Mouse (Mus musculus) layer of hippocampus, postnatal 14 days (tissue): ENCODE results near the gene Tsg101. TPM values are rescaled to one million over a fixed set of nuclear protein-coding genes. Genes with fewer than 3 reads are reported as not detected.

Experiments used
- DNase-seq, 2 experiments: peaks; one replicate each; pipeline ENCODE4 v3.0.0; 2021 to 2022; ENCODE audit warnings: low spot score in 2 of 2, mixed read lengths in 1 of 2
- total RNA-seq, 2 experiments: library from RNA; stranded (reverse); gene quantifications; 2 replicates each; pipeline ENCODE4 v1.2.3; 2021

Gene Tsg101
- total RNA-seq, 2 experiments from 2014 or later, result 71.9 to 80.3 TPM

DNA sequence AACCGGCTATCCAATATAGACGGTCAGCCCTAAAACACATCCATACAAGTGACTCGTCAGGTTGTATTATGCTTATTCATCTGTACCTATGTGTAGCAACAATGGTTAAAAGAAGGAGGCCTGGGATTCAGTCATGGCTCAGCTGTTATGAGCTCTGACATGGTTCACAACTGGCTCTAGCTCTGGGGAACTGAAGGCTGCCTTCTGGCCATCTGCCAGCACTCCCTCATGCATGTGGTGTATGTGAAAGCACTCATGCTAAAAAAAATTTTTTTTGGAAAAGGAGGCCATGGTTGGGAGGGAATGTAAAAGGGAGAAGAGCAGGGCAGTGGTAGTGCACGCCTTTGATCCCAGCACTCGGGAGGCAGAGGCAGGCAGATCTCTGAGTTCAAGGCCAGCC is 39.9 kb downstream of the Tsg101 start:
- no peak for DNase-seq

DNA sequence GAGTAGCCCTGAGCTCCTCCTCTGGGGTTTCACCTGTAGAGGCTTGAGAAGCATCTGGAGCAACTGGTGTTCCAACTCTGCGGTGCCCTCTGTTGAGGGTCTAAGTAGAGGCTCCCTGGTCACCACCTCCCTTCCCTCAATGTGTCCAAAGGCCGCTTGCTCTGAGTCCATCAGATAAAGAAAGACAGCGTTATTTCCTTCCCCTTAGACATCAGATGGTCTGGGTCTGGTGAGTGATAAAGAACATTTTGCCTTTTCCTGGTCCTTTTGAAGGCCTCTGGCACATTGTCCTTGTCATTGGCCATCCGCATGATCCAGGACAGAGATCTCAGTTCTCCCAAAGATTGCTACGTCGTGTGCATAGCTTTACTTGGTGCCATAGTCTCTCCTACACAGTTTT is 42.5 kb downstream of the Tsg101 start:
- no peak for DNase-seq

DNA sequence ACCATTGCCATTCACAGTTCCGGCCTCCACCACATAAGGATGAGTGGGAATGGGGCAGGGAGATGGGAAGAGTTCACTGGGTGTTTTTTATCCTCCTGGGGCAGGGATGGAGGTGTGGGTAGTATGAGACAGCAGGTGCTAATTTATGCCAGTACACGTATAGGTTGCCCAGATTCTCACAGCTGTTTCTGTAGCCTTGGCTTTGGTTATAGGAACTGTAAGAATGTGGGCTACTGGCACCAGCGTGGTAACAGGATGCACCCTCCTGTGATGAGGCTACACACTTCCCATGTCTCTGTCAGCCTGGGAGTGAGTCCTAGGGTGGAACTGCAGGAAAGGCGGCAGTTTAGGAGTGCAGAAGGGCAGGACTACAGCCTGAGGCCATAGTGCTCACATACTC is 42.9 kb downstream of the Tsg101 start:
- no peak for DNase-seq

DNA sequence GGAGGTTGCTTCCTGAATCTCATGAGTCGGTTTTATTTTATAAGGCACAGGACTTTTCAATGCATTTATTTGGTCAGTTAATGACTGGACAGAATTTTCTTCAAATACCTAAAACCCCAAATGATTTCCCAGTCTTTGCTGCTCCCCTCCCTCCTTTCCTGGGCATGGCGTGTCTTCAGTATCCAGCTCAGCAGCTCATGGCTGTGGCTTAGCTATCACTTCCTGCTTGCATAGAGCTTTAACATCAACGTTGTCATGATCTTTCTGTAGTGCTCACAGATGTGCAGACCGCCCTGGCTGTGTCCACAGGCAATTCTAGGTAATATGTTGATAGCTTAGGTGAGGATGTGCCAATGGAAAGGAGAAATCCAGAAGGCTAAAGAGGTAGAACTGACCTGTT is 47.8 kb downstream of the Tsg101 start:
- DNase-seq, result no peak

DNA sequence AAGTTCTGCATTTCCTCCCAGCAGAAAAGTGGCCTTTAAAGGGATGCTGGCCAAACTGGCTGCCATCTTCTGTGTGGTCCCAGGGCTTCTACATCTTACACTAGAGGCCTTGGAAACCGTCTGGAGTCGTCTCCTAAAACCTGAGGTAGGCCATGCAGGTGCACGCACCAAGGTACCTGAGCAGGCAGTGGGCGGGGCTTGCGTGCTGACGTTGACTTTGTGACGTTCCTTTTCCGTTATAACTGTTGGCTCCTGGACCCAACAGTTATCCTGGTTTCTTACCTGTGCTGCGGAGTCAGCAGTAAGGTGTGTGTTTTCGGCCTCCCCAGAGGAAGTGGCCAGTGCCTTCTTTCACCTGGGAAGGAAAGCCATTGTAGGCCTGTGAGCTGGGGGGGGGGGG is 58.8 kb downstream of the Tsg101 start, which contains the start of gene Ldhc:
Ldhc (plus strand) TSS at position 208 of the 400 bp plus-strand sequence.
- no peak for DNase-seq

DNA sequence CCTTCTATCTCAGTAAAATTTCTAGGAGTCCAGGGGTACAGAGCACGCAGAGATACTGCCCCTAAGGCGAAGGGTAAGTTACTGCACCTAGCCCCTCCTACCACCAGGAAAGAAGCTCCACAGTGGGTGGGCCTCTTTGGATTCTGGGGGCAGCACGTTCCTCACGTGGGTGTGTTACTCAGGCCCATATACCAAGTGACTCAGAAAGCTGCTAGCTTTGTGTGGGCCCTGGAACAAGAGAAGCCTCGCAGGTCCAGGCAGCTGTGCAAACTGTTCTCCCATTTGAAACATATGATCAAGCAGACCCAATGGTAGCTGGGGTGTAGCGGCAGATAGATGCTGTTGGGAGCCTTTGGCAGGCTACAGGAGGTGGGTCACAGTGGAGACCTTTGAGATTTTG is 60.7 kb downstream of the Tsg101 start:
- no peak for DNase-seq

DNA sequence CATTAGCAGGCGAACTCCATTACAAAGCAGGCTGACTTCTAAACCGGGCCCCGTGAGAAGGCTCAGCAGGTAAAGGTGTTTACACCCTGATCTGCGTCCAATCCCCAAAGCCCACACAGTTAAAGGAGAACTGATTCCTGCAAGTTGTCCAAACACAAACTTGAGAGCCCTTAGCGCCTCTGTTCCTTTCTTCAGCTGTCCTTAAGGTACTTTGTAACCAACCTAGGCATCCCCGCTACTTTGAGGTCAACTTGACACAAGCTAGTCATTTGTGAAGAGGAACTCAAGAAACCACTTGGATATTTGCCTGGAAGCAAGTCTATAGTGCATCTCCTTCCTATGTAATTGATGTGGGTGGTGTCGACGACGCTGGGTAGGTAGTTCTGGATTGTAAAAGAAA is 62.3 kb downstream of the Tsg101 start:
- DNase-seq, result no peak

DNA sequence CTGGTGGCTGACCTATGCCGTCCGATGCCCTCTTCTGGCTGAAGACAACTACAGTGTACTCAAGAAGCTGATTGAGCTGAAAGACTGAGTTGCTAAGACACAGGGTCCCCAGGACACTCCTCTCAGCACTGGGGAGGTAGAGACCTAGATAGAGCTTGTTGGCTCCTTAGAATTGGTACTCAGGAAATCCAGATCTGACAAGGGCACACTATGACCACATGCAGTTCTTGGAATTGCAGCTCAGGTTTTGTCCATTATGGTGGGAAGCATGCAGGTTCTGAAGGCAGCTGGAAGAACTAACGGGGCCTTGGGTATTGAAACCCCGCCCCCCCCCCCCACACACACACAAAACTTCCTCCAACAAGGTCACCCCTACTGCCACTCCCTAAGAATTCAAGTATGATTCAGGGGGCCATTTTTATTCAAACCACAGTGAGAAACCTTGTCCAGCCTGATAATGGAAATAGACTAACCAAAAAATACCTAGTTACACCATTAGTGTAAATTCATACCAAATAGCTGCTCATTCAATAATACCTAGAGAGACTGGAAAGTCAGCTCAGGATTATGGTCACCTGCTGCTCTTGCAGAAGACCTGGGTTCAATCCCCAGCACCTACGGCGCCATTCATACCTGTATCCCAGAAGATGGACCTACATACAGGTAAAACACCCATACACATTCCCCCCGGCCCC is 63.8 kb downstream of the Tsg101 start:
- DNase-seq, result no peak

DNA sequence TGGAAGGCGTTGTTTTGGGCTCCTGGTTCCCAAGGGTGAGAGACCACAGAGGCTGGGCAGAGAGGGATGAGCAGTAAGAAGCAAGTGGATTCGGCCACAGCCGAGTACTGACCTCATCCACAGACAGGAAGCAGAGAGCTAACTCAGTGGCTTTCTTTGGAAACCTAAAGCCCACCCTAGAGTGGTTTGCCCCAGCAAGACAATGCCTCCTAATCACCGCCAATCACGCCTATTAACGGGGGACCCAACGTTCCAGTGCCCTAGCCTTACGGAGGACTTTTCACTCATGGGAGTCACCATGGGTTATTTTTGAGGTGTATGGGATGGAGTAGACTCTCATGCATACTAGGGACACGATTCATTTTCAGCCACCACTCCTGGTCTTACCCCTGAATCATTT is 66.4 kb downstream of the Tsg101 start:
- no peak for DNase-seq

DNA sequence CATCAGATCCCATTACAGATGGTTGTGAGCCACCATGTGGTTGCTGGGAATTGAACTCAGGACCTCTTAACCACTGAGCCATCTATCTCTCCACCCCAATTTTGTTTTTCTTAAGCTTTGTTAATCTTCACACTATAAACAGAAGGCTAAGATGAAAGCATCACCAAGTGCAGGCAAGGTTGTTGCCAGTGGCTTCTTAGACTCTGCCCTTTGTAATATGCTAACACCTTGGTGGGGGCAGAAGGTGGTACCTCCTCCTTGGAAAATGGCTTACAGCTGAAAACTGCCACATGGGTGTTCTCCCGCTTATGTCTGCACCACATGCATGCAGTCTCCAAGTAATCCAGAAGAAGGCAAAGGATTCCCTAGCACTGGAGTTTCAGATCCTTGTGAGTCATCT is 67.1 kb downstream of the Tsg101 start:
- DNase-seq, result no peak

DNA sequence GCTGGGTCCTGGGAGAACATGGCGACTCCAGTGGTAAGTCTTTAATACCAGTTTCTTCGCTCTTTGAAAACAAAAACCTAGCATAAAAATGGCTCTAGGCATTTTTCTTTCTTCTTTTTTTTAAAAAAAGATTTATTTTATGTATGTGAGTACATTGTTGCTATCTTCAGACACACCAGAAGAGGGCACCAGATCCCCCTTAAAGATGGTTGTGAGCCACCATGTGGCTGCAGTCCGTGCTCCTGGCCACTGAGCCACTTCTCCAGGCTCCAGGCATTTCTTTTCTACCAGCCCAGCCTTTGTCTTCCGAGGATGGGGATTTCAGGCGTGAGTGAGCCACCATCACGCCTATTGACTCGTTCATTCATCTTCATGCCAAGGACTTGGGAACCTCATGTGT is 68.7 kb downstream of the Tsg101 start:
- no peak for DNase-seq

DNA sequence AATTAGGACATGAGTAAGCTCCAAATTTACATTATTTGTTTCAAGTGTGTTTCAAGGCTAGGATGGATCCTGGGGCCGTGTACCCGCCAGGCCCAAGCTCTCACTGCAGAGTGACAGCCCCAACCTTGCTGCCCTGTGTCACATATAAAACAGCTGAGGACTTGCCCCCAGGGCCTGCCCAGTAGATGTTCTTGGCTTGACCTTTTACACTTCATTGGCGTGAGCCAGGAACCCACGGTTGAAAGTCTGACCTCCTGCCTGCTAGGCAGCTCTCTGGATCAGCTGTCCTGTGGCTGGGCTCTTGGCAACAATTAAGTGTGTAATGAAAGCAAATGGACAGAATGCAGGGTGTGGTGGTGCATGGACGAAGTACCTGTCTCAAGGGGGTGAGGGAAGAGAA is 70.5 kb downstream of the Tsg101 start:
- DNase-seq, result no peak

DNA sequence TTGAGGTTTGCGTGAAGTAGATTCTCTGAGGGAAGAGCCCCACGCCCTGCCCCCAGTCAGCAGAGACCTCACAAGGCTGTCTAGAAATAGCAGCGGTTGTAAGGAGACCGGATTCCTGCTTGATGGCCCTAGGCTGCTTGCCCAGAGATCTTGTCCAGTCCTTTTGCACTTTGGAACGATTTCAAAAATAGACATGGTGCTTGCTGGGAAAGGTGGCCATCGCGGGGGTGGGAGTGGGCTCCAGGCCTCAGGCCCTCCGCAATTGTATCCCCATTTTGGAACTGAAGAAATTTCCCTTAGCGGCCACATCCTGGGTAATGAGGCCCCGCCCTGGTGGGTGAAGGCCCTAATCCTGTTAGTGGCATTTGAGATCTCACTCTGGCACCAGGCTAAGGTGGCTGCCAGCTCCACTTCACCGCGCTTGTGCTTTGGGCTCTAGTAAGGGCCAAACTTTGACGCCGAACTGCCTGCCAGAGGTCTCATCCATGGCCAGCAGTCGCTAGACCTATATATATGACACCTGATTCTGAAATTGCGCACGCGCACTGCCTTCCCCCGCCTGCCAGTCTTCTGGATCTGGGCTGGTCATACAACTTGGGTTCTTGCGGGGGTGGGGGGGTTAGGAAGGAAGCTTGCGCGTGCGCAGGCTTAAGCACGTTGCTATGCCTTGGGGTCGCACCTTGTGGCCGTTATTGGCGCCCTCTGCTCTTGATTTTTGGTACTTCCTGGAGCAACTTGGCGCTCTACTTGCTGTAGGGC is 73.1 kb downstream of the Tsg101 start:
- DNase-seq, result peak; percentile 45 to 57

DNA sequence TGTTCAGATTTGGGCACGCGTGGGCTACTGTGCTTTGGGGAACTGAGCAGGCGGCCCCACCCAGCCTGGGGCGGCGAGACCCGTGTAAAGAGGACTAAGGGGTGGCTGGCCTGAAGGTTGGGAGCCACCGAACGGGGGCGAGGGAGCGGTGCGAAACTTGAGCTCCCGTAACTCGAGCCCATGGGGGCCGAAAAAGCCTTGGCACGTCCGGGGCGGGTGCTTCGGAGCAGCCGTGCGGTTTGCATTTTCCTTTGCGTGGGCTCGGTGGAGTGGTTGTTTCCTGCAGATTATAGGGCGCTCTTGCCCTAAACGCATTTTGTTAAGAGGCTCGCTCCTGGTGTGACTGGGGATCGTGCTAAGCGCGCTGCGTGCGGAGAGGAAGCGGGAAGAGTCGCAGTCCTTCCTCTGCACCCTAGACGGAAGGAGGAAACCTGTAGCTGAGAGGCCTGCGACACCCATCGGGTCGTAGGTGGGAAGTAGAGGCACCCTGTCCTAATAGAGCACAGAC is 73.7 kb downstream of the Tsg101 start:
- peak; percentile 34 to 45 for DNase-seq

DNA sequence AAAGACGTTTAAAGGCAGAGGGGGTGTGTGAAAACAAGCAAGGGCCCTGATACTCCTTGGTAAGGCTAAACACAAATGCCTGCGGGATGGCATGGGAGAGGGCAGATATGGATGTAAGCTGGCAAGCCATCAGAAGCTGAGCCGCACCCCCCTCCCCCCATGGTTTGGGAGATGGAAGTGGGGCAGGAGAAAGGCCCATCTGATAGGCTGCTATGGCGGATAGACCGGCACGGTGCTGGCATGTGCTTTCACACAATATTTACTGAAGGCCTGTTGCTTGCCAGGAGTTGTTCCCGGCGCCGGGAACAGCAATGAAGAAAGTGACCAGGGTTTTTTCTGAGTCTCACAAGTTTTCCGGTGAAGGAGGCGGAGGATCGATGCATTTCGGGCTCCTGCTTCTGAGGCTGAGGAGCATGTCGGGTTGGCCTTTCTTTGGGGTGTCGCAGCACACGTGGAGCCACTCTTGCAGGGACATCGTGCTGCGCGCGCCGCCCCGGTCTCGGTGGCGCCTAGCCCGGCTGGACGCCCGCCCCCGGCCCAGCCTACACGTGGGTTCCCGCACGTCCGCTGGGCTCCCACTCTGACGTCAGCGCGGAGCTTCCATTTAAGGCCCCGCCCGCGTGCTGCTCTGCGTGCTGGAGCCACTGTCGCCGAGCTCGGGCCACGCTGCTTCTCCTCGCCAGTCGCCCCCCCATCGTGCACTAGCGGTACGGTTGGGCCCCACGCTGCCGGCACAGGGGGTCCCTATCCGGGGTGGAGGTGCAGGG is 74.4 kb downstream of the Tsg101 start:
- DNase-seq, result peak; percentile 89 to 93

DNA sequence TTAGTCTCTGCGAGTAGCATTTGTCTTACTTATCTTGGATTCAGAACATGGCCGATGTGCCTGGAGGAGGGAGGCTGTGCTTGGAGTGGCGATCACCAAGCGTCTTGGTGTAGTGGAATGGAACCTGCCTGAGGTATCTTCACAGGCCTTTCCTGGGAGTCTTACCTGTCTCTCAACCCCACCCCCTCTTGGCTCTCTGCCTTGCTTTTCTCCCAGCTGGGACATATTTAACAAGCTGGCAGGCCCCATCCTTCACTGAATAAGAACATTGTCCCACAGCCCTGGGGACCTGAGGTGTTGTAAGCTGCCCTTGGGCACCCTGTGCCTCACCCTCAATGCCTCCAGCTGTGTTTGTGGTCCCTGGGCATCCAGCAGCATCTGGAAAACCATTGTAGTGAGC is 76.2 kb downstream of the Tsg101 start:
- DNase-seq, result no peak

DNA sequence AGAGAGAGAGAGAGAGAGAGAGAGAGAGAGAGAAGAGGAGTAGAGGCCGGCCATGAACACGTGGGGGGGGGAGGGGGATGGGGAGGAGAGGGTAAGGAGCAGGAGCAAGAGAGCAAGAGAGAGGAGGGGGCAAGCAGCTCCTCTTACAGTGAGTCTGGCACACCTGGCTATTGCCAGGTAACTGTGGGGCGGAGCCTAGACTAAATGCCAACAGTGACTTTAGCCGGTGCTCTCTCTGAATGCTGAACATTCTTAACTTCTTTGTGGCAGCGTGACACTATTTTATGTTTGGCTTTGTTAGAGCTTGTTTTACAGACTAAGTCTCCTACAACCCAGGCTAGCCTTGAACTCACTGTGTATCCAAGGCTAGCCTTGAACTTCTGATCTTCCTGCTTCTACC is 77.5 kb downstream of the Tsg101 start:
- no peak for DNase-seq

DNA sequence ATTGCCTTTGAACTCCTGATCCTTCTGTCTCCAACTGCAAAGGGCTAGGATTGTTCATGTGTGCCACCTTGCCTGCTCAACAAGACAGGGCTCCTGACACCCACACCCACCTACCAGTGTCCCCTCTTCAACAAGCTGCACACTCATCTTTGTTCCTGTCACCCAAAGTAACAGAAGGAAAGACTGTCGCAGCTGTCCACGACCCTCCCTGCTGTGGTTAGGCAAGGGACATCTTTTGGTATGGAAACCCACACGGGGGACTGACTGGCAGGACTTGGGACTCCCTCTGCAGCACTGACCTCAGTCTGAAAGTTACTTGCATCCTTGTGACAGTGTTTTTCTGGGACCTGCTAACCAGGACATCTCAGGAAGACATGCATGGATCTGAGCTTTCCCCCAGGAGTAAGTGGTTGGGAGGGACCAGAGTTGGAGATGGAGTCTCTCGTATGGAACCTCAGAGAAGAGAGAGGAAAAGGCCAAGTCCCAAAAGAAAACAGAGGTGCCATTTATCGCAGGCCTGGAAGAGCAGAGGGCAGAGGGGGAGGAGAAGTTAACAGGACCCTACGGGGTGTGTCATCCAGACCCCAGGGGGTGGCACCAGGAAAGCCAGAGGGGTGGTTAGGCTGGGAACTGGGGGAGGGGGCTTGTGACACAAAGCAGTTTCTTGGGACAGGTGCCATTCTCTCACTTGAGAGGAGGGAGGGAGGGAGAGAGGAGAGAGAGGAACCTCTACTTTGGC is 78.8 kb downstream of the Tsg101 start, which contains the start of gene Ldha:
Ldha (plus strand) TSS at position 689 of the 739 bp plus-strand sequence.
- DNase-seq, result no peak

DNA sequence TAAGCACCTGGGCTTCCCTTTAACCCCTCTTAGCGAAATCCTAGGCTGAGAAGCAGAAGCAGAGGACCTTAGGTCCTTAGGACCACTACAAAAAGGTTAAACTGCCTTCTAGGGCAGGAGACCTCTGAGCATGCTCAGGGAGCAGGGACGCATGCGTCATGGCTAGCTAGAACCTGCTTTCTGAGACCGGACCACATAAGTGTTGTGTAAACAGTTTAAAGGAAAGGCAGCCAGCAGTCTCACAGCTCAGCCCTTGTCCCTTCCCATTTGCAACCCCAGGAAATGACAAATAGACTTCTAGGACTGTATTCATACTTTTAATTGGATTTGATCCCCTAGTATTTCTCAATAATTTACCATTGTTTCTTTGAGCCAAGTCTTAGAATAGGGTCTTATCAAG is 79.4 kb downstream of the Tsg101 start:
- DNase-seq, result no peak

DNA sequence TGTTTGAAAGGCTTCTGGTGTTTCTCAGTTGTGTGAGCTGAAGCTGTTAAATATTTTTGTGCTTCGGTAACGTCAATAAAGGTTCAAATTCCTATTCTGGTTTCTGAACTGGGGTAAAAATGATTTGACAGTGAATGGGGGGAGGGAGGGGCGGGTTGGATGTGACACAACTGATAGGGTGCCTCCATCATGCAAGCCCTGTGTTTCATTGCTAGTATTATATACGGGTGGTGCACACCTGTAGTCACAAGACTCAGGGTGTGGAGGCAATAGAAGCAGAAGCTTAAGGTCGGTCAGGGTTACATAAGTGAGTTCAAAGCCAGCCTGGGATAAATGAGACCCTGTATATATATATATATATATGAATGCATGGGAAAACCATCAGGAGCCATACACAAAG is 79.9 kb downstream of the Tsg101 start:
- DNase-seq, result no peak

DNA sequence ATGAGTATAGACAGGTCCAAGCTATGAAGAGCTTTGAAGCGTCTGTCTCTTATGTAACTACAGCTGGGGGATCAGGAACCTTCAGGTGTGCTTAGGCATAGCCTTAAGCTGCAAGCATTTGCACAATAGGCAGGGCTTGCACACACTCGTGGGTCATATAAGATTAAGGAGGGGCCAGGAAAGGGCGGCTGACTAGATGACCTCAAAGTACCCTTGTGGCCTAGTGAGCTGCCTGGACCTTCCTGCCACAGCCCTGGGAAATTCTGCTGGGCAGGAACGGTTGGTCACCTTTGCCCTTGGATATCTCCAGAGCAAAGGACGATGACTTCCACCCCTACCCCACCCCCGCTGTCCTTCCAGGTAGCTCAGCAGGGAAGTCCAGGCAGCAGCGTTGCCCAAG is 80.3 kb downstream of the Tsg101 start:
- DNase-seq, result no peak
